Mouse (Mus musculus) common myeloid progenitor, adult 5-6 weeks (primary cell): ENCODE measurements at regions not wholly inside any gene's neighbourhood (a gene's known extent, or its start where the extent isn't known, plus 50 kb on each side); places are given as distances from the start of the nearest gene placed in this dataset.

Experiments
- ATAC-seq: replicated peaks from 2 replicates; pipeline ENCODE4 v1.8.0; 2016; ENCODE audit warnings: low read depth, mild to moderate bottlenecking, moderate TSS enrichment, inconsistent platforms; ENCODE audit not compliant: poor library complexity, severe bottlenecking

DNA sequence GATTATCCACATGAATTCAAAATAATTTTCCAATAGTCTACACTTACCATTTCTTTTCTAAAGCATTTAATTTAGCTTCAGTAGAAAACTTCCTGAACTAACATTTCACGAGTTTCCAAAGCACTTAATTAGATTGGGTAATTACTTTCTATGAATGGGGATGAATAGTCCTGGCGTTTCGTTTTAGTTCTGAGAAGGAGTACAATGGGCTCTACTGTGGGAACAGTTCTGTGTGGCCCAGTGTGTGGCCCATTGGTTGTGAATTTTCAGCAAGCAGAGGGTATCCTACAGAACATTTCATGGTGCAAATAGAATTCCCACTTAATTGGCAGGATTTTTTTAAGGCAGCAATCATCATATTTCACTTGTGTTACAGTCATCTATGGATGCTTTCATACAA, 95.5 kb downstream of the 1700017N19Rik start:
- no peak for ATAC-seq

DNA sequence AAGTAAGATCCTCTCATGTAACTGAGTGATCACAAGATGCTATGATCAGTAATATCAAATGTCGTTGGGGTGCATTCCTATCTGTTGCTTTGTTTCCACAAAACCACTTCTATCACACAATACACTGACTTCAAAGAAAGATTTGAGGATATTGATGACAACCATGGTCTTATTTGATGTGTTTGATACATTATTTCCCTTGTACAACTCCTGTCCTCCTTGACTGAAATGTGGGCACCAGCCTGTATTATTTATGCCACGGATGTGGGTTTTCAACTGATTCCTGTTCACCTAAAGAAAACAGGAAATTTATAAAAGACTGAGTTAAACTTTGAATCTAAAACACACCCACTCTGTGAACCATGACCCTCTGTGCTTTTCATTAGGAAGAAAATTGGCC, 105.7 kb downstream of the 1700017N19Rik start:
- peak; percentile 64; the same call in 1 of the 2 replicates for ATAC-seq

GRCm38 (mm10) chr10:100699206-100699605, 108.9 kb downstream of the 1700017N19Rik start:
- ATAC-seq, result no peak

DNA sequence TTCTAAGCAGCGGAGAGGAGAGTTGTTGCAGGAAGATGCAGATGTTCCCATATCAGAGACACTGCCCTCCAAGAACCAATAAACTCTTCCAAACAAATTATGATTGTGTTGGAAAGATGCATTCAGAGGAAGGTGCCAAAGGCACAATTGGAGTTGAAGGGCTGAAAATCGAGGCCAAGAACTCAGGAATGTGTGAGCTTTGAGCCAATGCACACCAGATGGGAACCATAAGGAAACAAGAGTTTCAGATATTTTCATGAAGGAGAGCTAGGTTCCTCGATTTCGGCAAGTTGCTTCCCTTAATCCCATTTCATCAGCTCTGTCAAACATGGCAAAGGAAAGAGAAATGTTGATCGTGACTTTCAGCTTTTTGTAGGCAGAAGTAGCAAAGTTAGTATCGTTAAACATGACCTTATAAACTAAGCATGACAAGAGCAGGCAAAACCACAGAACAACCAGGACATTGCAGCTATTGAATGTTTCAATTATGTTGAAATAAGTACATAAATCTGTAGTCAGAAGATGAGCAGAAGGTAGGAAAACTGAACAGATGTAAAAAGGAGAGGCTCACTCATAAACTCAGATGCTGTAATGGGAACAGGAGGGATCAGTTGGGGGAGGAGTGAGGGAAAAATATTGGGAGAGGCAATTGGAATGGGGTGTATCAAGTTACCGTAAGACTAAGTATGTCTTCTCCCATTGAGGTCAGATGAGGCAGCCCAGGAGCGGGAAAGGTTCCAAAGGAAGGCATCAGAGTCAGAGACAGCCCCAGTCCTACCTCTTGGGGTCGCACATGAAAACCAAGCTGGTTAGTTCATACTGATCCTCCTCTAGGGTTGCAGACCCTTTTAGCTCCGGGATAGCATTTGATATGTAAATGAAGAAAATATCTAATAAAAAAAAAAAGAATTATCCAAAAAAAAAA, 110.3 kb downstream of the 1700017N19Rik start:
- no peak for ATAC-seq

DNA sequence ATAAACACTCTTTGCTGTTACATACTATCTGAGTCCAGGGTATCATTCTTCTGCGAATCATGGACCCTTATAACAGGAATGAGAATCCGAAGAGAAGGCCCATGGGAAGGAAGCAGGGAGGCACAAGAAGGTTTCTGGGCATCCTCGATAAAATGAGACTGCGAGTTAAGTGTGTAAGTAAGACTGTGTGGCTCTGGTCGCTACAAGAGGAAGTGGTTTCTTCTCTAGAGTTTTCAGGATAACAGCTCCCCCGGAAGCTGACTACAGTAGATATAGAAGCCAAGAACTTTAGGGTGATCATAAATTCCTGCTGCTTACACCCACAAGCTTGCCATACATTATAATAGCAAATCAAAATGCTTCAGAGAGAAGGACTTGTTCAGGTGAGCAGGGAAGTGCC, 111.7 kb downstream of the 1700017N19Rik start:
- ATAC-seq, result peak; percentile 96

DNA sequence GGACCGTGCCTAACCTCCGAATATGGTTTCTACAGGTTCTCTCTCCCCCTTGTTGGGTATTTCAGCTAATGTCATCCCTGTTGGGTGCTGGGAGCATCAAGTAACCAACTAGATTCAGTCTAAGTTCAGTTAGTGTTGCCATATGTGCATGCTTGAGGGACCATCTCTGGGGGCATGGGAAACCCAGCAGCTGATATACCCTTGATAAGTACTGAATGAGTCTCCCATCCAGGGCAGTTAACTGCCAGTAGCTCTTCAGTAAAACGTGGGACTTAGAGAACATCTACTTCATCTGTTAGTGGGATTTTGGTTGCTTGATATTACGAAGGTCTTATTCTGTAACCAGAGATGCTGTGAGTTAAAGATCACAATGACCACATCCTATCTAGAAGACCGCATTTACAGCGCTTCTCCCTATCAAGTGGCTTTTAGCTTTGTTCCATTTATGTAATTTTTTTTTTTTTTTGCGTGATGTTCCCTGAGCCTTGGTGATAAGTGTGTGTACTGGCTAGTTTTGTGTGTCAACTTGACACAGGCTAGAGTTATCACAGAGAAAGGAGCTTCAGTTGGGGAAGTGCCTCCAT, 125.9 kb downstream of the 1700017N19Rik start:
- peak; percentile 93 for ATAC-seq

GRCm38 (mm10) chr10:100718574-100718973, 128.3 kb downstream of the 1700017N19Rik start:
- ATAC-seq, result no peak

GRCm38 (mm10) chr10:100741269-100741668, 151.0 kb downstream of the 1700017N19Rik start:
- 0 out of 2 replicates have a peak, but pooled peaks have one; percentile 23 for ATAC-seq

- ATAC-seq, result peak; percentile 96
Measured at GRCm38 (mm10) chr10:100742065-100742464, 151.8 kb downstream of the 1700017N19Rik start.

DNA sequence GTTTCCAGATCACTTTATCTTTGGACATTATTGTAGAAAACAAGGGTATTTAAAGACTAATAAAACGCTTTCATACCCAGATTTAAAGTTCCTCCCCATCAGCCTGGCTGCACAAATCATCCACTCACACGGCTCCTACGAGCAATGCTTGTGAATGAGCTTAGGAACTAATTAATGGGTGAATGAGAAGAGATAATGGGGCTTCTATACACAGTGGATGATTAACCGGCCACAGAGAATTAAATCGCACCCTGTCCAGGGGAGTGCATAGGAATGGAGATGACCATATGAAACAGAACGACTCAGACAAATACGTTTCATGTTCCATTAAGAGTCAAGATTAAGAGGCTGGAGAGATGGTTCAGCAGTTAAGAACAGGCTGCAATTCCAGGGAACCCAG, 155.9 kb downstream of the 1700017N19Rik start:
- ATAC-seq, result no peak

GRCm38 (mm10) chr10:100754957-100755356, 164.7 kb downstream of the 1700017N19Rik start:
- no peak for ATAC-seq

- ATAC-seq, result no peak
Measured at GRCm38 (mm10) chr10:100774252-100774651, 184.0 kb downstream of the 1700017N19Rik start.

DNA sequence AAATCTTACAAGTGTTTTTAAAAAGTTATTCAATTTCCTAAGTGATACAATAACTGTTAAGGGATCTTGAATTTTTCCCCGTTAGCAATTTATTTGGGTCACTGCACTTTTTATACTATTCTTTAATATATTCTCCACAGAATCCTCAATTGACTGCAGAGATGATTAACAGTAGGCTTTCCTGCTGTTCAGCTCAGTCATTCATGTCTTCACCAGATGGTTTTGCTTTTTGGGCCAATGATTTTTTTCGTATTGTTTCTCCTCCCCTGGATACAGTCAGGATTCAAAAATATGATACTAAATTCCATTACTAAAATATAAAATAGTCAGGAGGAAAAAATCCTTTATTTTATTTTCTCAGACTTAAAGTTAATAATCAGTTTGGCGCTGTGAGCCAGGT, 201.9 kb downstream of the 1700017N19Rik start:
- no peak for ATAC-seq

DNA sequence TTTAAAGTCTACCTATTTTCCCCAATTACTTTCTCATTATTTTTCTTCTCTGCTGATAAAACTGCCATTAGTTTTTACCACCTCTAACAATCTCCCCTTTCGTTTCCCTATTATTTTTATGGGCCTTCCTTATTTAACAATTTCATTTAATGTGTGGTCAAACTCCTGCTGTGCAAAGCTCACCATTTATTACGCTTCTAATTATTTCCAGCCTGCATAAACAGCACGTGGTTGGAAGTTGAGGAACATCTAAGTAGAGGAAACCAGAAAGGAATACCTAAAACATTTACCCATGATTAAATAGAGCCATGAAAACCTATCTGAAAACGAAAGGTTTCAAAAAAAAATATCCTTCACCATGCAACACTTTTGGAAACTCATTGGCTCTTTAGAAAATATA, 202.3 kb downstream of the 1700017N19Rik start:
- ATAC-seq, result no peak

DNA sequence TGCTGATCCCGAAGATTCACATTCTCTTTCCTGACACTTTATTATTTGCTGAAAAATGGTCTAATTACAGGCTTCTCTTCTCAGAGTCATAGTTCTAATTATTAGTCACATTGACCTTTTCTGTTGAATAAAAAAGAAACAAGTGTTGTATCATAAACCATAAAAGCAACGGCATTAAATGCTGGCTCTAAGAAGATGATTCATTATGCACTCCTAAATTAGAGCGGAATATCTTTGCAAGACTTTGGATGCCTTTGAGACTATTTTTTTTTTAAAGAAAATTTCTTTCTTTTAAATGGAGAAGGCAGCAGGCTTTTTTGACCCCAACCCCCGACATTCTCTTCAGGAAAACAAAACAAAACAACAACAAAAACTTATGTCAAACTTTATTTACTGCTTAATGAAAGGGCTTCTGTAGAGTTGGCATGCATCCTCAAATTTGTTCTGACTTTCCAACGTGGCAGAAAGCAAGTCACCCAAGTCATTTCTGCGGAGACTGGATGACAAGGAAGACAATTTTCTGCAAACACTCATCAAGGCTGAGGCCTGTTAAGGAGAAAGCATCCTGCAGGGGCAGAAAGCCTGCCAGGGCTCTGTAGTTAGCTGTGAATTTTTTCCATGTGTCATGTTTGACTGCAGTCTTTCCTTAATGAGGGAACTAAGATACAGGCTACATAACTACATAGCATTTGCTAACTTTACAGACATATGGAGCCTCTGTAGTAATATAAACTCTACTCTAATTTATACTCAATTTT, 205.1 kb downstream of the 1700017N19Rik start:
- no peak for ATAC-seq

GRCm38 (mm10) chr10:100811639-100812038, 221.4 kb downstream of the 1700017N19Rik start:
- peak; percentile 80 for ATAC-seq

DNA sequence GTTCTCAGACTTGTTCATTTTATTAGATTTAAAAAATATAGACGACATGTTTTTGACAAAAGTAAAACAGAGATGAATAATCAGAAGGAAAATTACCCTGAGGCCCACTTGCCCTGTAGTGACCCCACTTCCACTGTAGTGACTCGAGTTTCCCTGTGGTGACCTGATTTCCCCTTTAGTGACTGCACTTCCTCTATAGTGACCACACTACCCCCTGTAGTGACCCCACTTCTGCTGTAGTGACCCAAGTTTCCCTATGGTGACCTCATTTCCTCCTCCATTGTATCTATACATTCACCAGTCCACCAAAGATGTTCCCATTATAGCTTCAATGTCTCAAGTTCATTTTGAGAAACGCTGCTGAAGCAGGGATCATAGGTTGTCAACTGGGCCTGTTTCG, 244.5 kb downstream of the 1700017N19Rik start:
- ATAC-seq, result peak; percentile 83

GRCm38 (mm10) chr10:100853213-100853612, 262.9 kb downstream of the 1700017N19Rik start:
- ATAC-seq, result peak; percentile 87

- no peak for ATAC-seq
Measured at GRCm38 (mm10) chr10:100856509-100856908, 266.2 kb downstream of the 1700017N19Rik start.

GRCm38 (mm10) chr10:100865501-100866181, 275.4 kb downstream of the 1700017N19Rik start:
- ATAC-seq, result no peak
